Mouse (Mus musculus) MEL (cell line): ENCODE measurements around the gene Gm49369. TPM values are rescaled to one million over a fixed set of nuclear protein-coding genes. Genes with fewer than 3 reads are reported as not detected.

ENCODE experiments used
- DNase-seq: peaks from one replicate; pipeline ENCODE4 v3.0.0; 2011; ENCODE audit warnings: low read depth, low spot score
- H3K27ac ChIP-seq: 2 replicates; pipeline ENCODE4 v1.5.1; 2012; ENCODE audit warnings: low read depth, mild to moderate bottlenecking, control low read depth, low read length, moderate library complexity; ENCODE audit not compliant: control insufficient read depth
- H3K27me3 ChIP-seq, 2 experiments: fragments of 150-350 bp in 1 of 2; sonication (generic) in 1 of 2; 2 replicates each; pipeline ENCODE4 v1.6.1; 2012; ENCODE audit warnings: low read length in 2 of 2, mild to moderate bottlenecking in 2 of 2, improper control_type of control experiment in 1 of 2, moderate library complexity in 1 of 2; ENCODE audit not compliant: insufficient read depth in 2 of 2, control insufficient read depth in 1 of 2
- H3K36me3 ChIP-seq, 2 experiments: 2 replicates each; pipeline ENCODE4 v1.6.1; 2012 to 2014; ENCODE audit warnings: low read length in 2 of 2, improper control_type of control experiment in 1 of 2, inconsistent platforms in 1 of 2, mild to moderate bottlenecking in 1 of 2; ENCODE audit not compliant: insufficient read depth in 2 of 2, control insufficient read depth in 1 of 2
- H3K4me1 ChIP-seq, 2 experiments: fragments of 150-350 bp in 1 of 2; sonication (generic) in 1 of 2; 2 replicates each; pipeline ENCODE4 v1.6.1; 2012; ENCODE audit warnings: low read length in 2 of 2, improper control_type of control experiment in 1 of 2, mild to moderate bottlenecking in 1 of 2; ENCODE audit not compliant: insufficient read depth in 2 of 2, control insufficient read depth in 1 of 2
- H3K4me3 ChIP-seq, 2 experiments: fragments of 150-350 bp in 1 of 2; sonication (generic) in 1 of 2; 2 replicates each; pipeline ENCODE4 v1.5.1; 2012; ENCODE audit warnings: low read depth in 2 of 2, low read length in 2 of 2, mild to moderate bottlenecking in 2 of 2, moderate library complexity in 2 of 2, control low read depth in 1 of 2, improper control_type of control experiment in 1 of 2; ENCODE audit not compliant: control insufficient read depth in 1 of 2, insufficient read depth in 1 of 2
- H3K79me2 ChIP-seq: 2 replicates; pipeline ENCODE4 v1.6.1; 2012; ENCODE audit warnings: mild to moderate bottlenecking, low read length, moderate library complexity; ENCODE audit not compliant: control insufficient read depth, poor library complexity, insufficient read depth
- H3K9ac ChIP-seq: 2 replicates; pipeline ENCODE4 v1.6.1; 2012; ENCODE audit warnings: low read depth, mild to moderate bottlenecking, control low read depth, low read length, moderate library complexity; ENCODE audit not compliant: control insufficient read depth, poor library complexity, severe bottlenecking
- H3K9me3 ChIP-seq: fragments of 150-350 bp; sonication (generic); replicated peaks from 2 replicates; pipeline ENCODE4 v1.6.1; 2012; ENCODE audit warnings: mild to moderate bottlenecking, low read length, improper control_type of control experiment, moderate library complexity; ENCODE audit not compliant: insufficient read depth
- BHLHE40 ChIP-seq: IDR thresholded peaks from 2 replicates; pipeline ENCODE4 v1.6.1; 2012; ENCODE audit warnings: low read depth, mild to moderate bottlenecking, inconsistent platforms, low read length, improper control_type of control experiment, borderline replicate concordance
- CTCF ChIP-seq, 3 experiments: IDR thresholded peaks in 2 of 3; conservative IDR thresholded peaks in 1 of 3; 2 replicates each; pipeline ENCODE4 v1.5.1; 2011 to 2012; ENCODE audit warnings: low read length in 3 of 3, low read depth in 2 of 3, mild to moderate bottlenecking in 2 of 3, improper control_type of control experiment in 1 of 3, inconsistent platforms in 1 of 3, mixed read lengths in 1 of 3, moderate library complexity in 1 of 3; ENCODE audit not compliant: control insufficient read depth in 1 of 3, insufficient read depth in 1 of 3, poor library complexity in 1 of 3, severe bottlenecking in 1 of 3
- ELF1 ChIP-seq: IDR thresholded peaks from 2 replicates; pipeline ENCODE4 v1.6.1; 2014; ENCODE audit warnings: low read depth, mild to moderate bottlenecking, inconsistent platforms, low read length, improper control_type of control experiment, moderate library complexity
- EP300 ChIP-seq, 2 experiments: IDR thresholded peaks; 2 replicates each; pipeline ENCODE4 v1.6.1; 2011; ENCODE audit warnings: improper control_type of control experiment in 2 of 2, low read length in 2 of 2, low read depth in 1 of 2, mild to moderate bottlenecking in 1 of 2
- GABPA ChIP-seq: IDR thresholded peaks from 2 replicates; pipeline ENCODE4 v1.6.1; 2012; ENCODE audit warnings: low read depth, mild to moderate bottlenecking, inconsistent platforms, low read length, improper control_type of control experiment, moderate library complexity
- HCFC1 ChIP-seq: IDR thresholded peaks from 2 replicates; pipeline ENCODE4 v1.6.1; 2012; ENCODE audit warnings: low read depth, mild to moderate bottlenecking, inconsistent platforms, low read length, improper control_type of control experiment, moderate library complexity
- JUND ChIP-seq: IDR thresholded peaks from 2 replicates; pipeline ENCODE4 v1.6.1; 2011; ENCODE audit warnings: low read depth, mild to moderate bottlenecking, improper control_type of control experiment, low read length
- KAT2A ChIP-seq: conservative IDR thresholded peaks from 2 replicates; pipeline ENCODE4 v1.6.1; 2012; ENCODE audit warnings: low read depth, low read length, improper control_type of control experiment, inconsistent platforms
- MAFK ChIP-seq: IDR thresholded peaks from 2 replicates; pipeline ENCODE4 v1.6.1; 2011; ENCODE audit warnings: low read depth, mild to moderate bottlenecking, low read length, improper control_type of control experiment, borderline replicate concordance
- MXI1 ChIP-seq: IDR thresholded peaks from 2 replicates; pipeline ENCODE4 v1.6.1; 2011; ENCODE audit warnings: mild to moderate bottlenecking, low read depth, low read length, improper control_type of control experiment
- MYC ChIP-seq: IDR thresholded peaks from 2 replicates; pipeline ENCODE4 v1.6.1; 2011; ENCODE audit warnings: low read depth, mild to moderate bottlenecking, low read length, improper control_type of control experiment, moderate library complexity
- NELFE ChIP-seq: IDR thresholded peaks from 2 replicates; pipeline ENCODE4 v1.6.1; 2011; ENCODE audit warnings: low read depth, low read length, improper control_type of control experiment
- NRF1 ChIP-seq: IDR thresholded peaks from 2 replicates; pipeline ENCODE4 v1.6.1; 2014; ENCODE audit warnings: low read depth, mild to moderate bottlenecking, inconsistent platforms, low read length, improper control_type of control experiment, moderate library complexity; ENCODE audit not compliant: poor library complexity, insufficient read depth, severe bottlenecking
- POLR2A ChIP-seq, 2 experiments: IDR thresholded peaks; 2 replicates each; pipeline ENCODE4 v1.6.1; 2011 to 2012; ENCODE audit warnings: low read length in 2 of 2, mild to moderate bottlenecking in 2 of 2, control low read depth in 1 of 2, improper control_type of control experiment in 1 of 2, low read depth in 1 of 2, moderate library complexity in 1 of 2; ENCODE audit not compliant: control insufficient read depth in 1 of 2, insufficient read depth in 1 of 2, poor library complexity in 1 of 2
- POLR2AphosphoS5 ChIP-seq: IDR thresholded peaks from 2 replicates; pipeline ENCODE4 v1.6.1; 2012; ENCODE audit warnings: low read depth, borderline replicate concordance, mild to moderate bottlenecking, inconsistent platforms, low read length, moderate library complexity, mixed read lengths
- RAD21 ChIP-seq: IDR thresholded peaks from 2 replicates; pipeline ENCODE4 v1.6.1; 2011; ENCODE audit warnings: mild to moderate bottlenecking, low read depth, low read length, improper control_type of control experiment
- UBTF ChIP-seq: IDR thresholded peaks from 2 replicates; pipeline ENCODE4 v1.6.1; 2012; ENCODE audit warnings: low read depth, mild to moderate bottlenecking, inconsistent platforms, low read length, improper control_type of control experiment, moderate library complexity, borderline replicate concordance; ENCODE audit not compliant: insufficient read depth
- USF1 ChIP-seq: IDR thresholded peaks from 2 replicates; pipeline ENCODE4 v1.6.1; 2014; ENCODE audit warnings: low read depth, mild to moderate bottlenecking, inconsistent platforms, low read length, improper control_type of control experiment, moderate library complexity
- USF2 ChIP-seq, 2 experiments: IDR thresholded peaks; 2 replicates each; pipeline ENCODE4 v1.6.1; 2011 to 2012; ENCODE audit warnings: improper control_type of control experiment in 2 of 2, low read length in 2 of 2, borderline replicate concordance in 1 of 2, inconsistent platforms in 1 of 2, low read depth in 1 of 2, mild to moderate bottlenecking in 1 of 2; ENCODE audit not compliant: insufficient read depth in 1 of 2
- ZC3H11A ChIP-seq: IDR thresholded peaks from 2 replicates; pipeline ENCODE4 v1.6.1; 2012; ENCODE audit warnings: low read depth, mild to moderate bottlenecking, inconsistent platforms, low read length, improper control_type of control experiment
- ZMIZ1 ChIP-seq: IDR thresholded peaks from 2 replicates; pipeline ENCODE4 v1.6.1; 2012; ENCODE audit warnings: low read depth, mild to moderate bottlenecking, inconsistent platforms, low read length, improper control_type of control experiment, moderate library complexity
- polyA plus RNA-seq, 2 experiments: library from polyadenylated mRNA; stranded (reverse) in 1 of 2; unstranded in 1 of 2; fragments of >175 nt in 1 of 2; fragments of >200 nt in 1 of 2; gene quantifications; 2 replicates each; pipeline versions ENCODE4 v1.2.1 to v1.2.4; 2012; ENCODE audit warnings: low replicate concordance in 2 of 2, low read depth in 1 of 2; ENCODE audit not compliant: insufficient read length in 2 of 2, insufficient read depth in 1 of 2, missing spikeins in 1 of 2
- total RNA-seq: library from RNA; depleted of rRNA; stranded (reverse); fragments of 300-350 nt; gene quantifications from 2 replicates; pipeline ENCODE4 v1.2.3, GENCODE M21; 2012

Gene Gm49369
- total and polyA plus RNA-seq, 3 experiments: 3.2 to 15.2 TPM; not detected in 1

DNA sequence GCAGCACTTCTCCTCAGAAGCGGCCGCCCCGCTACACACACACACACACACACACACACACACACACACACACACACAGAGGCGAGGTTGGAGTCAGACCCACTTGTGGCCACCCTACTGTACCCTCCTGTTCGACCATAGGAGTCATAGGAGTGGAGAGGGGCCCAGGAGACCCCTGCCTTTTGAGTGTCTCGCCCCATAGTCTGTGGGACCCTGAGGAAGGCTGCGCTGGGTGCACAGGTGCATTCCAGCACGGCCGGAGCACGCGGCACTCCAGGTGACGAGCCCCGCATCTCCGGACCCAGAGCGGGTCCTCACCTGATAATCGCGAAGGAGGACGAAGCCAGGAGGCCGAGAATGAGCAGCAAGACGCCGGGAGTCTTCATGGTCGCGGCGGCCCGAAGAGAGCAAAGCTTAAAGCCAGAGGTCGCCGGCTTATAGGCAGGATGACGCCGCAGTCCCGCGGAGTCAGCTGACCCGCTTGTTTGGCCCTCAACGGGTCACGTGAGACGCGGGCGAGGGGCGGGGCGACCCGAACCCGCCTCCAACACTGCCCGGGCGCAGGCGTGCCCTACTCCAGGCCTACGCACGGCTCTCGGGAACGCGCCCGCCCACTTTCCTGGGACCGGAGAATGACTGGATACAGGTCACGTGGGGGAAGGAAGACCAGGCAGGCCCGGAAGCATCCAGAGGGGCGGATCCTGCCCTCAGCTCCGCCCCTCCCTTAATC, 5.1 kb upstream of the Gm49369 start, which contains the start of gene Ctsd (continued):
- TF ChIP-seq BHLHE40 (peak; percentile 85), HCFC1 (peak; percentile 69), ELF1 (peak; percentile 85), POLR2A (IDR thresholded peaks at IDR 0.05; ENCODE audit: control insufficient read depth in 1 of 2, insufficient read depth in 1 of 2, low read depth in 1 of 2, low read length in 2 of 2, poor library complexity in 1 of 2) (peak; percentile 69 to 76), JUND (no peak), MXI1 (peak; percentile 39; the same call in 1 of the 2 replicates), EP300 (IDR thresholded peaks at IDR 0.05; ENCODE audit: low read depth in 1 of 2, low read length in 2 of 2) (no peak; a peak in 1 of 4 replicates), NELFE (peak; percentile 78), MYC (no peak), USF1 (peak; percentile 98), UBTF (no peak)

DNA sequence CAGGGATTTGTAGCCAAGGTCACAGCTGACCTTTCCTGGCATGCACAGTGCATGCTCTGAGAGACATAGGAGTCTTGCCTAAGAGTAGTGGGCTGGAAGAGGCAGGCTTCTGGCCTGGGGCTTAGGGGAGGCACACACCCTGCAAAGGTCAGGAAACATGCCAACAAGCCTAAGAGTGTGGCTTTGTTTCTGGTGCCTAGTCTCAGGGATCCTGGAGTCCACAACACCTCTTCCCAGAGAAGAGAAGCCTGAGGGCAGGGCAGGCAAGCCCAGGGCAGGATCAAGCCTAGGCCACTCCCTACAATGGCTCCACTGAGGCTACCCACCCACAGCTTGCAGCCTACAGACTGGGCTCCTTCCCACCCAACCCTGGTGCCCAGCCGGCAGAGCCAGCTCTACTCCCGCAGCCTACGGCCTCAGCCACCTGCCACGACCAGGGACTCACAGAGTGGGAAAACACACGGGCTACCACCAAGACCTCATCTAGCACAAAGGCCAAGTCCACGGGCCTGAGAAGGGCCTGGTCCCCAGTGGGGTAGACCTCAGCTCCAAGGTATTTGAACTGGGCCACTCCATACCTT, 4.2 kb upstream of the Gm49369 start:
- TF ChIP-seq ZMIZ1 (no peak), KAT2A (no peak), EP300 (IDR thresholded peaks at IDR 0.05; ENCODE audit: low read depth in 1 of 2, low read length in 2 of 2) (no peak), BHLHE40 (no peak), USF1 (no peak), USF2 (IDR thresholded peaks at IDR 0.05; ENCODE audit: borderline replicate concordance in 1 of 2, insufficient read depth in 1 of 2, low read depth in 1 of 2, low read length in 2 of 2) (no peak), MXI1 (no peak), ELF1 (no peak), NELFE (no peak), RAD21 (no peak), CTCF (IDR thresholded peaks at IDR 0.05 in 2 of 3, conservative IDR thresholded peaks at IDR 0.05 in 1 of 3; ENCODE audit: control insufficient read depth in 1 of 3, insufficient read depth in 1 of 3, low read depth in 2 of 3, low read length in 3 of 3, poor library complexity in 1 of 3, severe bottlenecking in 1 of 3) (no peak), GABPA (no peak), POLR2AphosphoS5 (no peak), NRF1 (no peak), JUND (no peak), MAFK (no peak), ZC3H11A (no peak)
- TF ChIP-seq, all 39 proteins: peak for 0
- peaks cover 0 to 5% of the 10 kb centered on the region in 2 experiments for H3K36me3 ChIP-seq
- H3K27ac ChIP-seq: no peak overlapping the region
- peak overlapping the region; percentile 64 to 88 for H3K4me3 ChIP-seq
- peaks cover 2 to 22% of the 10 kb centered on the region in 2 experiments; a peak in 3 of 4 replicates for H3K4me1 ChIP-seq
- H3K9ac ChIP-seq: peak overlapping the region; percentile 79
- H3K27me3 ChIP-seq: no peaks in the 10 kb centered on the region
- peaks cover 21% of the 10 kb centered on the region for H3K79me2 ChIP-seq
- H3K9me3 ChIP-seq: no peaks in the 10 kb centered on the region
- DNase-seq: no peak
